Mouse (Mus musculus): Measurements from ENCODE around the gene Emx2. TPM values are rescaled to one million over a fixed set of nuclear protein-coding genes. Genes with fewer than 3 reads are reported as not detected.
A peak's percentile ranks its signal among the peaks of the same experiment; 100 is the strongest.

Gene Emx2
- polyA plus RNA-seq, 1 experiment from 2014 or later, result 18.2 TPM

GRCm38 (mm10) chr19:59470074-59470630, 12.0 kb downstream of the Emx2 start:
- 25% methylated on average over 11 of the region's 11 CpGs for WGBS
- H3K4me1 ChIP-seq, result peaks cover 37% of the 10 kb centered on the region
- no peak overlapping the region for H3K9ac ChIP-seq
- no peak overlapping the region for H3K4me3 ChIP-seq (replicated peaks)
- H3K9me3 ChIP-seq (replicated peaks), result no peaks in the 10 kb centered on the region
- no peaks in the 10 kb centered on the region for H3K36me3 ChIP-seq
- H3K27me3 ChIP-seq, result peaks cover 80% of the 10 kb centered on the region
- H3K27ac ChIP-seq (replicated peaks), result no peak overlapping the region
- no peak overlapping the region for H3K4me2 ChIP-seq (replicated peaks)
- ATAC-seq (ENCODE audit: insufficient number of reproducible peaks, low FRiP score, low TSS enrichment, low read depth), result peak; percentile 26

GRCm38 (mm10) chr19:59470913-59471312, 12.7 kb downstream of the Emx2 start:
- peaks cover 72% of the 10 kb centered on the region for H3K27me3 ChIP-seq

GRCm38 (mm10) chr19:59472844-59473243, 14.7 kb downstream of the Emx2 start:
- Histone ChIP-seq H3K27ac (replicated peaks) (no peak overlapping the region), H3K4me2 (replicated peaks) (no peak overlapping the region), H3K27me3 (peaks cover 55% of the 10 kb centered on the region), H3K36me3 (no peaks in the 10 kb centered on the region), H3K9ac (no peak overlapping the region), H3K4me3 (replicated peaks) (no peak overlapping the region), H3K9me3 (replicated peaks) (no peaks in the 10 kb centered on the region), H3K4me1 (peaks cover 27% of the 10 kb centered on the region)
- 82% methylated on average over 2 of the region's 2 CpGs for WGBS
- ATAC-seq (ENCODE audit: insufficient number of reproducible peaks, low FRiP score, low TSS enrichment, low read depth), result no peak

More at GRCm38 (mm10) chr19:59470913-59471312, 12.7 kb downstream of the Emx2 start:
- no peak overlapping the region for H3K27ac ChIP-seq (replicated peaks)
- H3K9ac ChIP-seq, result no peak overlapping the region
- WGBS, result 6% methylated on average over 13 of the region's 13 CpGs
- H3K4me3 ChIP-seq (replicated peaks), result no peak overlapping the region; the same call in 1 of the 2 replicates
- H3K4me2 ChIP-seq (replicated peaks), result peak overlapping the region; percentile 28
- peaks cover 37% of the 10 kb centered on the region for H3K4me1 ChIP-seq
- no peak for ATAC-seq (ENCODE audit: insufficient number of reproducible peaks, low FRiP score, low TSS enrichment, low read depth)
- H3K36me3 ChIP-seq, result no peaks in the 10 kb centered on the region
- no peaks in the 10 kb centered on the region for H3K9me3 ChIP-seq (replicated peaks)

GRCm38 (mm10) chr19:59479912-59480311, 21.7 kb downstream of the Emx2 start:
- Histone ChIP-seq H3K4me2 (replicated peaks) (no peak overlapping the region), H3K9me3 (replicated peaks) (no peaks in the 10 kb centered on the region), H3K9ac (no peak overlapping the region), H3K27me3 (no peaks in the 10 kb centered on the region), H3K36me3 (no peaks in the 10 kb centered on the region), H3K4me3 (replicated peaks) (no peak overlapping the region), H3K4me1 (no peaks in the 10 kb centered on the region), H3K27ac (replicated peaks) (no peak overlapping the region)
- peak; percentile 56 for ATAC-seq (ENCODE audit: insufficient number of reproducible peaks, low FRiP score, low TSS enrichment, low read depth)
- WGBS, result 67% methylated on average over 3 of the region's 3 CpGs

- H3K27ac ChIP-seq (replicated peaks), result no peak overlapping the region
- no peaks in the 10 kb centered on the region for H3K9me3 ChIP-seq (replicated peaks)
- H3K4me2 ChIP-seq (replicated peaks), result no peak overlapping the region
- WGBS, result 84% methylated on average over 3 of the region's 3 CpGs
- peak; percentile 63; the same call in 1 of the 2 replicates for ATAC-seq (ENCODE audit: insufficient number of reproducible peaks, low FRiP score, low TSS enrichment, low read depth)
- H3K36me3 ChIP-seq, result no peaks in the 10 kb centered on the region
- no peaks in the 10 kb centered on the region for H3K4me1 ChIP-seq
- H3K4me3 ChIP-seq (replicated peaks), result no peak overlapping the region
- H3K9ac ChIP-seq, result no peak overlapping the region
- no peaks in the 10 kb centered on the region for H3K27me3 ChIP-seq
Observed at GRCm38 (mm10) chr19:59480563-59480962, 22.4 kb downstream of the Emx2 start.

GRCm38 (mm10) chr19:59492258-59492657, 34.1 kb downstream of the Emx2 start:
- Histone ChIP-seq H3K36me3 (no peaks in the 10 kb centered on the region), H3K4me3 (replicated peaks) (no peak overlapping the region), H3K4me1 (0 out of 2 replicates have a peak, but pooled peaks cover 11% of the 10 kb centered on the region), H3K27ac (replicated peaks) (no peak overlapping the region), H3K27me3 (no peaks in the 10 kb centered on the region), H3K9me3 (replicated peaks) (no peaks in the 10 kb centered on the region), H3K9ac (no peak overlapping the region), H3K4me2 (replicated peaks) (no peak overlapping the region)
- WGBS, result 90% methylated on average over 1 of the region's 1 CpGs
- no peak for ATAC-seq (ENCODE audit: insufficient number of reproducible peaks, low FRiP score, low TSS enrichment, low read depth)

GRCm38 (mm10) chr19:59496832-59497231, 38.7 kb downstream of the Emx2 start:
- H3K4me3 ChIP-seq (replicated peaks), result no peak overlapping the region
- H3K9me3 ChIP-seq (replicated peaks), result no peaks in the 10 kb centered on the region
- H3K27me3 ChIP-seq, result no peaks in the 10 kb centered on the region
- no peaks in the 10 kb centered on the region for H3K4me1 ChIP-seq
- no peak overlapping the region for H3K4me2 ChIP-seq (replicated peaks)
- 37% methylated on average over 4 of the region's 4 CpGs for WGBS
- H3K27ac ChIP-seq (replicated peaks), result no peak overlapping the region
- no peak for ATAC-seq (ENCODE audit: insufficient number of reproducible peaks, low FRiP score, low TSS enrichment, low read depth)
- H3K36me3 ChIP-seq, result no peaks in the 10 kb centered on the region
- no peak overlapping the region for H3K9ac ChIP-seq

- no peaks in the 10 kb centered on the region for H3K4me1 ChIP-seq
- H3K4me2 ChIP-seq (replicated peaks), result no peak overlapping the region
- H3K9ac ChIP-seq, result no peak overlapping the region
- no peaks in the 10 kb centered on the region for H3K27me3 ChIP-seq
- no peak overlapping the region for H3K4me3 ChIP-seq (replicated peaks)
- WGBS, result 81% methylated on average over 2 of the region's 2 CpGs
- H3K36me3 ChIP-seq, result no peaks in the 10 kb centered on the region
- H3K9me3 ChIP-seq (replicated peaks), result no peaks in the 10 kb centered on the region
- H3K27ac ChIP-seq (replicated peaks), result no peak overlapping the region
- no peak for ATAC-seq (ENCODE audit: insufficient number of reproducible peaks, low FRiP score, low TSS enrichment, low read depth)
Observed at GRCm38 (mm10) chr19:59508896-59509295, 50.7 kb downstream of the Emx2 start.

GRCm38 (mm10) chr19:59513181-59513580, 55.0 kb downstream of the Emx2 start:
- no peak for ATAC-seq (ENCODE audit: insufficient number of reproducible peaks, low FRiP score, low TSS enrichment, low read depth)
- Histone ChIP-seq H3K36me3 (no peaks in the 10 kb centered on the region), H3K4me2 (replicated peaks) (no peak overlapping the region), H3K9ac (no peak overlapping the region), H3K9me3 (replicated peaks) (no peaks in the 10 kb centered on the region), H3K27ac (replicated peaks) (no peak overlapping the region), H3K4me1 (no peaks in the 10 kb centered on the region), H3K27me3 (no peaks in the 10 kb centered on the region), H3K4me3 (replicated peaks) (no peak overlapping the region)
- WGBS, result 85% methylated on average over 3 of the region's 3 CpGs

Other genes with a start within 250 kb of the Emx2 start
- not detected in 2 replicates for gene Kcnk18, start 239.2 kb upstream of the Emx2 start, polyA plus RNA-seq (2015; fragmentation: Nextera tagmentation; extraction: Ambion mirVana)
- 7.9 and 8.6 TPM in 2 replicates for gene Slc18a2, start 197.5 kb upstream of the Emx2 start, polyA plus RNA-seq (2015; fragmentation: Nextera tagmentation; extraction: Ambion mirVana)
- gene Rps12-ps3, start 136.1 kb upstream of the Emx2 start, polyA plus RNA-seq (2015; fragmentation: Nextera tagmentation; extraction: Ambion mirVana), result 13.0 and 35.2 TPM in 2 replicates
- 10.1 and 10.3 TPM in 2 replicates for gene Pdzd8, start 112.6 kb upstream of the Emx2 start, polyA plus RNA-seq (2015; fragmentation: Nextera tagmentation; extraction: Ambion mirVana)